Mouse (Mus musculus): Measurements from ENCODE around the gene Emp1.

DNA sequence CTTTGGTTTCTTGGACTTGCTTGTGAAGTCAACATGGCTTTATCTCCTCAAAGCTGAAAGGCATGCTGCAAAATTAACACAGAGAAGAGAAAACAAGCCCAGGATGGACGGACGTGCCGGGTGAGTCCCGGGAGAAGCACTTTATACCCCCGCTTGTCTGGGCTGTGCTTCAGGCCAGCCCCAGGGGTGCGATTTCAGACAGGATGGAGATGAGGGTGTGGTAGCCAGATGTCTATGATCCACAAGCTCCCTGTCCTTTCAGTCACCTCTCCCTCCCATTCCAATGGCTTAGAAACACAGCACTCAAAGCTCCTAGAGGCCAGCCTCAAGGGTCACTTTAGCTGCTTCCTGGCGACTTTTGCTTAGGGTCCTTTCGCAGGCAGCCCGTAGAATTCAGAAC lies 48.4 kb upstream of the Emp1 start:
- no peak for TF ChIP-seq CTCF (IDR thresholded peaks at IDR 0.05; ENCODE audit: borderline replicate concordance, control insufficient read depth, extremely low read depth, insufficient read depth, low read length, poor library complexity)
- TF ChIP-seq POLR2A (IDR thresholded peaks at IDR 0.05; ENCODE audit: control insufficient read depth, extremely low read depth, insufficient read depth, low read length, poor library complexity): no peak
